In the genomic region with DNA sequence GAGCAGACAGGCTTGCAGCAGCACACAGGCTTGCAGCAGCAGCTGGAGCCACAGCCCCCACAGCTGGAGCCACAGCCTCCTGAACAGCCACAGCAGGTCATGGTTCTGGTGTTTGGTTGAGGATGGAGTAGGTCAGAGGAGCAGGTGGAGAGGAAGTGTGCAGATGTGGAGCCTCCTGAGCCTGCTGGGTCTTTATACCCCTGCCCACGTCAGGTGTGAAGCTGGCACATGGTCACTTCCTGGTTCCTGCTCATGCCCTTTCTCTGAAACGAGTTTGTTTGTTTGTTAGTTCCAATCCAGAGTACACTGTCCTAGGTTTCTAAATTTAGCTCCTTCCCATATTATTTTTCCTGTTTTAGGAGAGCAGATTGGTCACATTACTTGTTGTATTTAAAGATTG, we compare ENCODE assay signal across 10 mouse cellular contexts. TPM values are rescaled to one million over a fixed set of nuclear protein-coding genes. Genes with fewer than 3 reads are reported as not detected.
DNase-seq lines count a peak whose midpoint lies in the region.
"Not testable (repeated sequence)": the region's sequence is repeated elsewhere in the genome, so short reads cannot be mapped to it uniquely, and the experiment has no call there.
"Had no signal": no experiment of that assay in that cellular context is flagged by ENCODE, and none has a peak within 500 bp of the region (broad histone marks: within the 10 kb centered on the region; RNA-seq: fewer than 3 reads in every experiment).

A gene (minus strand): TSS at position 101 of the 400 bp plus-strand sequence.

- not testable (repeated sequence) for H3K36me3 ChIP-seq in heart, embryonic 10.5 days

- 39% methylated on average over 2 of the region's 2 CpGs for WGBS in heart, embryonic 10.5 days

- H3K4me1 ChIP-seq in heart, embryonic 10.5 days: not testable (repeated sequence)

- H3K27me3 ChIP-seq in heart, embryonic 10.5 days (ENCODE audit: insufficient read depth, poor library complexity, severe bottlenecking): not testable (repeated sequence)

- H3K27ac ChIP-seq in heart, embryonic 10.5 days: not testable (repeated sequence)

- DNase-seq in heart, adult 11 months: peak; percentile 17
- DNase-seq in heart, embryonic 10.5 days (ENCODE audit: low spot score): peak; percentile 16

- not testable (repeated sequence) for H3K4me3 ChIP-seq in heart, embryonic 10.5 days

- not testable (repeated sequence) for H3K9me3 ChIP-seq in heart, embryonic 10.5 days

RNA-seq across cellular contexts. Expression of the gene that starts here (rescaled TPM):
- polyA plus RNA-seq in heart, embryonic 10.5 days (2016; fragmentation: Nextera tagmentation; extraction: Ambion mirVana): not detected in 2 replicates
- polyA plus RNA-seq: activated CD4-positive, CD25-positive, alpha-beta regulatory T cell, adult 4 months; adrenal gland, adult 2 months; brain, embryonic 14.5 days; C2C12; CD4-positive, CD25-positive, alpha-beta regulatory T cell, adult 4 months; cerebellum, adult 2 months; G1E; Patski had no signal

Comparison
In these comparisons a context has a peak if more than half of its experiments do, and no peak if none do; other contexts are left out.
1. Peak in DNase-seq in heart, embryonic 10.5 days; RNA of the gene not detected or under 1 TPM.